Mouse (Mus musculus) 3T3-L1 (cell line): ENCODE measurements around the gene Kctd7.

Experiments used
- DNase-seq: peaks from one replicate; pipeline ENCODE4 v3.0.0-alpha.2; 2015; ENCODE audit warnings: low read depth, low spot score

Kctd7 gene

GRCm38 (mm10) chr5:130144334-130145312 is at the start of gene Kctd7:
Kctd7 (plus strand) TSS chr5:130144861.
- peak; percentile 100 for DNase-seq

GRCm38 (mm10) chr5:130096754-130097153 is 47.9 kb upstream of the Kctd7 start:
- no peak for DNase-seq

- DNase-seq: no peak
Measured at GRCm38 (mm10) chr5:130097837-130098236, 46.8 kb upstream of the Kctd7 start.

GRCm38 (mm10) chr5:130101724-130102123 is 42.9 kb upstream of the Kctd7 start:
- DNase-seq: no peak

GRCm38 (mm10) chr5:130109348-130109747 is 35.3 kb upstream of the Kctd7 start:
- DNase-seq: peak; percentile 43

GRCm38 (mm10) chr5:130110632-130111464 is 33.8 kb upstream of the Kctd7 start:
- DNase-seq: no peak

- no peak for DNase-seq
Measured at GRCm38 (mm10) chr5:130112653-130113052, 32.0 kb upstream of the Kctd7 start.

- DNase-seq: peak; percentile 69
Measured at GRCm38 (mm10) chr5:130116116-130116515, 28.5 kb upstream of the Kctd7 start.

- DNase-seq: peak; percentile 96
Measured at GRCm38 (mm10) chr5:130116857-130117256, 27.8 kb upstream of the Kctd7 start.

GRCm38 (mm10) chr5:130117932-130118331 is 26.7 kb upstream of the Kctd7 start:
- peak; percentile 40 for DNase-seq

- DNase-seq: no peak
Measured at GRCm38 (mm10) chr5:130119236-130119635, 25.4 kb upstream of the Kctd7 start.

- DNase-seq: no peak
Measured at GRCm38 (mm10) chr5:130120070-130120736, 24.5 kb upstream of the Kctd7 start.

GRCm38 (mm10) chr5:130120904-130121303 is 23.8 kb upstream of the Kctd7 start:
- no peak for DNase-seq

- no peak for DNase-seq
Measured at GRCm38 (mm10) chr5:130122355-130122754, 22.3 kb upstream of the Kctd7 start.

- DNase-seq: no peak
Measured at GRCm38 (mm10) chr5:130124271-130124670, 20.4 kb upstream of the Kctd7 start.

- peak; percentile 70 for DNase-seq
Measured at GRCm38 (mm10) chr5:130128686-130129523, 15.8 kb upstream of the Kctd7 start.

- peak; percentile 40 for DNase-seq
Measured at GRCm38 (mm10) chr5:130129524-130129793, 15.2 kb upstream of the Kctd7 start.

- no peak for DNase-seq
Measured at GRCm38 (mm10) chr5:130136597-130136996, 8.1 kb upstream of the Kctd7 start.

- peak; percentile 96 for DNase-seq
Measured at GRCm38 (mm10) chr5:130139393-130139792, 5.3 kb upstream of the Kctd7 start.

- peak; percentile 77 for DNase-seq
Measured at GRCm38 (mm10) chr5:130141138-130141537, 3.5 kb upstream of the Kctd7 start.

GRCm38 (mm10) chr5:130142041-130142440 is 2.6 kb upstream of the Kctd7 start:
- DNase-seq: peak; percentile 89
